Mouse (Mus musculus) spleen, postnatal 4 days (tissue): ENCODE measurements around the gene Nav2.

ENCODE experiments used
- DNase-seq, 2 experiments: peaks; one replicate each; pipeline ENCODE4 v3.0.0; 2022; ENCODE audit warnings: low spot score in 2 of 2

The Nav2 gene

DNA sequence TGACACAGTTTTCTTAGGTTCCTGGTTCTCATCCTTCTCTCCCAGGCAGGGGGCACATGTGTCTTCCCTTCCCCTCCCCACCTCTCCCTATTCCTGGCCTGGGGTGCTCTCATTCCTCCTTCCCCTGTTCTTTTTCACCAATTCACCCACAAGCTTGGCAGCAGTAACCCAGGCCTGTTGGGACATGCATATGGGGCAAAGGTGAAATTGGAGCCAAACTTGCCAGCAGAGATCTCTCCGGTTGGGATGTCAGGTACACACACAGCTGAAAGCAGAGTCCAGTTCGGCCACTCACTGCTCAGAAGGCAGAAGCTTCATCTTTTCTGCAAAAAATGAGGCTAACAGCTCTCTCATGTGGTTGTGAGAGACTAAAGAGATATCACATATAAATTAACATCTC is 26.3 kb downstream of the Nav2 start:
- no peak for DNase-seq

DNA sequence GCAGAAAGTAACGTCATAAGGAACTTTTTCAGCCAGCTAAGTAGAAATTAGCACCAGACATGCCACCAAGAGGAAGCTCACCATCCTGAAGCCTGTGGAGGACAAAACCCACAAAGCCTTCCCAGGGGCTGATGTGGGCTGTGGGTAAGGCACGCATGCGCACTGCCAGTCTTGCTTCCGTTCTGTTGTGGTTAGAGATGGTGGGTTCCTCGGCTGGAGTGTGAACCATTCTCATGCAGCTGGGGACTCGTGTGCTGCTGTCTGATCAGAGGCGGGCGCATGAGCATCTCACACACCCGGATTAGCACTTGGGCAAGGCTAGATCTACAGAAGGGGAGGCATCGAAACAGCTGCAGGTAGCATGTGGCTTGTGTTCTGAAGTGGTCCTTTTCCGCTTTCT is 29.0 kb downstream of the Nav2 start:
- DNase-seq, result peak in 1 of 2 experiments; percentile 32

DNA sequence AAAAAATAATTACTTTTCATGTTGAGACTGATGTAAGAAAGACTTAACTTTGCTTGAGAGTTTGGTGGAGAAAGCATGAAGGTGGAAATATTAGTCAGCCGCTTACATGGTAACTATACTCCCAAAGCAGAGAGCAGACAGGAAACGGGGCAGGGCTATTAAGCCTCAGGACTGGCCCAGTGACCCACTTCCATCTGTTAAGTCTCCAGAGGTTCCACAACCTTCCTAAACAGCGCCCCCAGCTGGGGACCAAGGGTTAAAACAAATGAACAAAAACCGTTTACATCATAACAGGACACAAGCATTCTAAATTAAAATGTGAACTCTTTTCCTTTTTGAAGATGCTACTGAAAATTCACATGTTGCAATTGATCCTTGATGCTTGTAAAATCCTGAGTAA is 29.7 kb downstream of the Nav2 start:
- peak; percentile 25 to 70 for DNase-seq

DNA sequence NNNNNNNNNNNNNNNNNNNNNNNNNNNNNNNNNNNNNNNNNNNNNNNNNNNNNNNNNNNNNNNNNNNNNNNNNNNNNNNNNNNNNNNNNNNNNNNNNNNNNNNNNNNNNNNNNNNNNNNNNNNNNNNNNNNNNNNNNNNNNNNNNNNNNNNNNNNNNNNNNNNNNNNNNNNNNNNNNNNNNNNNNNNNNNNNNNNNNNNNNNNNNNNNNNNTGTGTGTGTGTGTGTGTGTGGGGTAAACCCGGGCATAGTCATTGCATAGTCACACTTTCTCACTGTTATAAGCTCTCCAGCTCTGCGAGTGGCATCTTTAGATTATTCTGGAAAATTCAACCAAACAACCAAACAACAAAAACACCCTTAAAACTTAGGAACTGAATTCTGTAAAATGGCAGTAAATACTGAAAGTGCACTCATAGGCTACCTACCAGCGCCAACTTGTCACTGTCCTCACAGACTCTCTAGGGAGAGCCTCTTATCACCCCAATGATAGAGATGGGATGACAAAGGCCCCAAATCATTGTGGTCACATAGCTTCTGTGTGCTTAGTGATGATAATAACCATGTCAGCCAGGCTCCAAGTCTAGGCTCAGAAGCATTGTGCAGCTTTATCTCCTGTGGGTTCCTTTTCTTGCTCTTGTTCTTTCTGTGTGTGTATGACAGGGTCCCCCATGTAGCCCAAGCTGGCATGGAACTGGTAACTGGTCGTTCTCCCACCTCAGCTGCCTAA is 40.0 kb downstream of the Nav2 start:
- no peak for DNase-seq

DNA sequence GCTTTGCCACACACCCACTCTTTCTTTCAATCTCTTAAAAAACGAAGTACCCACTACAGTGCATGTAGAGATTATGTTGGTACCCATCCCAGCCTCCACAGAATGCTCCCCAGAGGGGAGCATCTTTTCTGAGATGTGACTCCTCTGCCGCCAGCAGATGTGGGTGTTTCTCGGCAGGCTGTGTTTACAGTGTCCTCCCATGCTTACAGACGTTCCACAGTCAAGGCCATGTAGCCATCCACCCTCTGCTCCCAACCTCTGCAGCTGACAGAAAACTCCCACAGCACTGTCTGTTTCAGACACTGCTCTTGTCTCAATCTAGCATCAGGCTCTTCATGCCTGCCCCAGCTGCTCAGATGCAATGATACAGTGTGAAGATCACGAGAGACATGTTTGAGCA is 46.0 kb downstream of the Nav2 start:
- DNase-seq, result no peak

DNA sequence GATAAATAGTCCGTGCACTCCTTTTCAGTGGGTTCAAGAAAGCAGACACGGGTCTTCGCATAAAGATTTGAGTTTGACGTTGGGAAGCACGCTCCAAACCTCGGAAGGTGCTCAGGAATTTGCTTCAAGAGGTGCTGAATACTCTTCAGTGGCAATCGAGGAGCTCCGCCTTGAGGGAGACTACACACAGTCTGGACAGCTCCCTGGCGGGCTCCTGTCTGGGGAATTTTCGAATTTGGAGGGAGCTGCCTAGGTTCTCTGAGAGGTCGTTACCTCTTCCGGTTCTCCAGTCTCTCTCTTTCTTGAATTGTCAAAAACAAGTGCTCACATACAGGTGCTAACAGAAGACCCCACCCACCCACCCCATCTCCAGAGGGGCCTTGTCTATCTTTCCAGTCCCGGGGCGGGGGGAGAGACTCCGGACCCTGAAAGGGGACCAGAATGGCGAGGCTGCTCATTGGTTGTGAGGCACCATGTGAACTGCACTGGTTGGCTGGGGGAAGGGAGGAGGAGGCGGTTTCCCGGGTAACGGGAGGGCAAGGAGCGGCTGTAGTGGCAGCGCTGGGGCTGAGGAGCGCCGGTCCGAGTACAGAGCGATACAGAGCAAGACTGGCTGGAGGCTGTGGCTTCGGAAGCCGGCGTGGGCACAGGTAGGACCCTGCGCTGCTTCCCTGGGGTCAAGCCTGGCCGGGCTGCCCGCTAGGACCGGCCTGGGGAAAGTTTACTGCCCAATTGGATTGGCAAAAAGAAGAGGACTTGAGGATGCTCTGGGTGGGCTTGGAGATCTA is 50.2 kb downstream of the Nav2 start:
- no peak for DNase-seq

DNA sequence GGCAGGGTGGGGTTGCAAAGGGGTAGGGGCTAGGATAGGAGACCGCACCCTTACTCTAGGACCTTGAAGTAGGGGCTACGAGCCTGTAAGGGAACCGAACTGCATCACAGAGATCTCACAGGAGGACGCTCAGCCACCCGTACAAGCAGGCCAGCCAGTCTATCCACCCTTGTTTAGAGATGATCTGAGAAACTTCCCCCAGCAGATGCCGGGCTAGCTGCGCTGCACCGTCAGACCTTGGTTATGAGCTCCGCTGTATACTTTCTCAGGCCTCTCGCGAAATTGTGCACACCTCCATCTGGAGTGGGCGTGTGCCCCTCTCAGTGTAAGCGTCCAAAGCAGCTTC is 50.8 kb downstream of the Nav2 start:
- DNase-seq, result no peak

DNA sequence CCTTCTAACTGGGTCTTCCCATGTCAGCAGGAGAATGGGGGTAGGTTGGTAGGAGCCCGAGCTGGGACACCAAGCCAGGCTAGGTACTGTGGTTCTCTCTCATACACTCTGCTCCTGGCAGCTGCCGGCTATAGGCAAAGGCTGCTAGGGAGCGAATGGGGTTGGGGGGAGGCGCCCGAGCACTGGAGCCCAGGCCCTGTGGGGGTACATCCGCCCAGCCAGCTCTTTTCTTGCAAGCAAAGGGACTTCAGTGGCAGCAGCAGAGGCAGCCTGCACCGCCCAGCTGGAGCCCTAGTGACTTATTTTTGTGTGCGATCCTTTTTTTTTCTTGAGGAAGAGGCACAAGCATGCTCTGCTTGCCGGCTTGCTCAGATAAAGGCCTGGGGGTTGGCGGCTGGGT is 51.6 kb downstream of the Nav2 start:
- no peak for DNase-seq

DNA sequence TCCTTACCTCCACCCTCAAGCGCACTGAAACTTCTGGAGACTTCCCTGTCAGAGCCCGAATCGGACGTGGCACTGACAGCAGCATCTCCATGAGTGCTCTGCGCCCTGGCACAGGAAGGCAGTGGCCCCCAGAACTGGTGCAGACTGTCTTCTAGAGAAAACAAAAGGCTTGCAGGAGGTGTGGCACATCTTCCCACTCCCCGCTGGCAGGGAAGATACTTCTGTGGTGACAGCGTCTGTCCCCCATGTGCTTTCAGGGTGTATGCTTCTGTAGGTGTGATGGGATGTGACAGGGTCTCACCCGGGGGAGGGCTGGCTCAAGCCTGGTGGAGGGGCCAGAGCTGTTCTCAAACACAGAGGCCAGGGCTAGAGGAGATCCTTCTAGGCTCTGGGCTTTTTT is 53.0 kb downstream of the Nav2 start:
- DNase-seq, result no peak

DNA sequence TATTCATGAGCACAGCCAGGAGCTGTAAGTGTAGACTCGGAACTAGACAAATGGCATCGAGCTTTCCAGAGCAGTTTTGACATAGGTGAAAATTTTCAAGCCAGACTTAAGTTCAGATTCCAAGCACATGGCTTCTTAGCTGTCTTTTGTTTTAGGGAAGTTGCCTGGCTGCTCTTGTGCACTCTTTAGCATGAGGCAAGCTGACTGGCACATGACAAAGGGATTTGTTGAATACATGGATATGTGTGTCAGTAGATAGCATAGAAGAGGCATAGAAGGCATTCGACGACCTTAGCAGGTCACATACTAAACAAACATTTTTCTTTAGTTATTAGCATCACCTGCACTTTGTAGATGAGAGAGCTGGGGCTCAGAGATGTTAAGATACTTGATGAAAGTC is 53.4 kb downstream of the Nav2 start:
- no peak for DNase-seq

DNA sequence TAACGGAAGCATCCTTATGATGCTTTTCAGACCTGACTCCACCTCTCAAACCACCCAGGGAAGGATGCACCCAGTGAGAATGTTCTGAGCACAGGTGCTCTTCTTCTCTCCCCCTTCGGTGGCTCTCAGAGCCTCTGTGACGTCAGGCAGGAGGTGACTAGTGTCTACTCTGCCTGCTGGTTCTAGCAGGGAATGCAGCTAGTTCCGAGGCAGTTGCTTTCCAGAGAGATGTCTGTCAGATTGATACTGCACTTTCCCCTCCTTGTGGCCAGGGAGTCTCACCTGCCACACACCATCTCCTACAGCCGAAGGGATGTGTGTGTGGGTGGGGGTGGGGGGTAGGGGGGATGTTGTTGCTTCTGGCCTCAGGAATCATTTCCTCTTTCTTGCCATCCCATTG is 54.6 kb downstream of the Nav2 start:
- DNase-seq, result no peak

DNA sequence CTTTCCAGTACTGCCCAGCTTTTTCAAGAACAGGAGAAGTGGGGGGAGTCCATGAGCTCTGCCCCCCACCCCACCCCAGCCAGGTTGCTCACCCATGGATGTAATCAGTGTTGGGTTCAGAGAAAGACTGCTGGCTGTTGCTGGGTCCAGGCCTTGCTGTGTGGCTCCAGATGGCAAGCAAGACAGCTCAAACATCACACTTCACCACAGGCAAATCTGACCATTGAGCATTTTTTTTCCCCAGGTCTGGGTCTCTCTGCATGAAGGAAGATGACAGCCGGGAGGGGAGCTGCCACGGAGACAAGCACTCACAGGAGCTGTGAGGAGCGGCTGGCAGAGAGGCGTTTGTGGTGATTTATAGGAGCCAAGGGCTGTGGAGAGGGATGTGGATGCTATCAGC is 55.0 kb downstream of the Nav2 start:
- no peak for DNase-seq

DNA sequence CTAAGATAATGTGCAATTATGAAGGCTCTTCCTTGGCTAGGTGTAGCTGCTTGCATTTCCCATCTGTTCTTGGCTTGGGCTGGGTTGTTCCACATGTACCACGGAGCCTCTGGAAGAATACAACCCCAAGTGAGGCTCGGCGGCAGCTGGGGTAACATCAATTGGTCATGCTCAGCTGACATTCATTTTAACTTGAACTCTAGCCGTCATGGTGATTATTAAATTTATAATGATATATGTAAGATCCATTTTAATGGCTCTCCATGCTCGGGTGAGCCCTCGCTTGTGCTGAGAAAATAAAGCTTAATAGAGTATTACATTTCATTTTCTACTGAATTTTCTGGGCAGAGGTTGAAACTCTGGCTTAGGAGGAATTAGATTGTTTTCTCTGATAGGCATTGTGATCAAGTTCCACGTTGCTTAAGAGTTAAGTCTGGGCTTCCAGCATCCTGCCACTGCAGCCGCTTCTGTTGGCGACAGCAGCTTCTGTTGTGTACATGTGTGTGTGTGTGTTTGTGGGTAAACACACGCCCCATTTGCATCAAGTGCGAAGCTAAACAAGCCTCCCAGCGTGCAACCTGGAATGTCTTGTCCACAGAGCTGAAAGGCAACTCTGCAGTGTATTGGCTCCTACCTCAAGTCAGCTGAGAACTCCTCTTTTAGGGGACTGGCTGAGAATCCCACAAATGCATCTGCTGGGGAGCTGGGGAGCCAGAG is 57.4 kb downstream of the Nav2 start:
- DNase-seq, result no peak

DNA sequence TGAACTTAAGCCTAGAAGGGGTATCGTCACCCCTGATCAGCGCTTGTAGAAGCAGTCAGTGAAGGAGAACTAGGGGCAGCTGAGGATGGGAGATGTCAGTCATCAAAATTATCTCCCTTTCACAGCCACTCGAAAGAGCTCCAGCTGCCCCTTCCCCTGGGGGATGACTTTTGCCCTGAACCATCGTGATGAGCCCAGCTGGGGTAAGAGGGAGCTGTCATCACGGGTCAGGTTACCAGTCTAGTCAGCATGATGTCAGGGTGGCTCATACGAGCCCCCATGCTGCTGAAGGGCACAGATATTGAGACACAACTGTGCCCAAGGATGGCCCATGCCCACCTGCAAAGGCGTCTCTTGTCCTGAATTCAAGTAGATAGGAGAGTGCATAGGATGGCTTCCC is 72.5 kb downstream of the Nav2 start:
- no peak for DNase-seq

DNA sequence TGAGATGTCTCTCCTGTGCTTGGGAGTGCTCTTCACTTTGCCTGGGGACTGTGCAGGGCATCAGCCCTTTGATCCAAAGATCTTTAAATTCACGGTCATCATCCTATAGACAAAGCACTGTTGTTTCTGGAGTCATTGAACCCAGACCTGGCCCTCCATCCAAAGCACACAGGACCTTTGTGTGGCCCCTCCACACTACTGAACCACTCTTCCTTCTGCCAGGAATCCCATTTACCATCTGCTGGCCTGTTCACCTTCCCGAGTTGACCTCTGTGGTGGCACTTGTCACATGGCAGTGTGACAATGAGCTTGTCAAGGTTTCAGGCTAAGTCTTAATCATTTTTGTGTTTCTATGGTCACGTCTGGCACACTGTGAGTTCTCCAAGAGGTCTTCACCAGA is 73.3 kb downstream of the Nav2 start:
- no peak for DNase-seq

DNA sequence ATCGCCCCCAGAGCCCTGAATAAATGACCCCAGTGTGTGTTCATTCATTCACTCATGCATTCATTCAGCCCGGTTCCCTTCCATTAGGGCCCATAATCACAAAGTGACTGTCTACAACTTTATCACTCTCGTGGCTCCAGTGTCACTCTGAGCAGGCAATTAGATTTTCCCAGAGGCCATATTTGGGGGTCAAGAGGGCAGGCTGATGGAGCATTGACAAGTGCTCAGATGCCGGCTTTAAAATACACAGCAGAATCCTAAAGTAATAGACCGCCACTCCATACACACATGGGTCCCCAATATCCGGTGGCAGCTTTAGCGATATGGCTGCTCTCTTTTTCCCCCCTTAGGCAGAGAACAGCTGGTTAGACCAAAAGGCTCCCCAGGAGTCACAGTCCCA is 74.1 kb downstream of the Nav2 start:
- DNase-seq, result no peak

DNA sequence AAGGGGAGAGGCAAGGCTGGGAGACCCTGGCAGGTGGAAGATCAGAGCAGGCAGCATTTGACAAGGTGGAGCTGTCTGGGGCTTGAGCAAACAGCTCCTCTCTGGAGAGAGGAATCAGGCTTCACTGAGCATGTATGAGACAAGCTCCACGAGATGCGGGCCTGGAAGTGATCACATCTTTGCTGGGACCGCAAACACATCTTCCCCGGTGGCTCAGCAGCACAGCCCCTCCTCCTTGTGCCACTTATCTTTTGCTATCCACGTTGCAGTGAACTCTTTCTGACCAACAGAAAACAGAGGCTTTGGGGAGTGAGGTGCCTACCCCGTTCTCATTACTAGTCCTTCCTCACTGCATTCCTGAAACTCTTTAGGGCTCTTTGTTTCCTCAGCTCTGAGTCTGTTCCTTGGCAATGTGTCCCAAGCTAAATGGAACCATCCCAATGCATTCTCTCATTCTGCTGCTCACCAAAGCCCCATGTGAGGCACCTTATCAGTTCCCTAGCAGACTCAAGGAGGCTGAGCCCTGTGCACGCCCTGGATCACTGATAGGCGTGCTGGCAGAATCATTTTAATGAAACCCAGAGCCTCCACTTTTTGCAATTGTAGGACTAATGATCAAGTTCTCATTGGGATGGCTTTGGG is 83.5 kb downstream of the Nav2 start:
- peak; percentile 70 to 72 for DNase-seq

DNA sequence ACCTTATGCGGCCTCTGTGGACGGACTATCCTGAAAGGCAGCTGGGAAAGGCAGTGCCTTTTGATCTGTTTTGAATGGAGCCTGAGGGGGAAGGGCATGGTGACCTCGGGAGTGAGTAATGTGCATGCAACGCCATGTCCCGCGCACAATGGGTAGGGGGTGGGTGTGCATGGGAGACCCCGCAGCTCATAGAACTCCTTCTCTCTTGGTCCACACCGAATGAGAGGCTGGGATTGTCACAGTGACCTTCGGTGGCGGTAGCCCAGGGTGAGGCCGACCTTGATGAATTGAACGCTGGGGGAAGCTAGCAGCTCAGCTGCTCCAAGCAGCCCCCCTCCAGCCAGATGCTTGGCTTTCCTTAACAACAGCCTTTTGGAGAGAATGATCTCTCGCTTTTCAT is 86.7 kb downstream of the Nav2 start:
- no peak for DNase-seq

DNA sequence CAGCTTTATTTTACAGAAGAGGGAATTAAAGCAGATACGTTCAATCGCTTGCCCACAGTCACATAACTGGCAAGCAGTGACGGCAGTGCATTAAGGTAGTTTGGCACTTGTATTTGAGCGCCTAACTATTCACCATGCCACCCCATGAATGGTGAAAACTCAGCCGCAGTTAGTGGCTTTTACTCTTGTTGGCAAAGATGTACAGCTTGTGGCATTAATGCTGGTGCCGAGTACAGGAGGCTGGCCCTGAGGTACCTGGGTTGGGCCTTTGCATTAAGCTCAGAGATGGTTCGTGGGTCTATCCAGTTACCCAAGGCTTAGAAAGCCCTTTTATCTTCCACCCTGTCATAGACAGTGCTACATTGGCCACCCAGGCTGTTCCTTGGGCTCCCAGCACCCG is 87.2 kb downstream of the Nav2 start:
- no peak for DNase-seq

DNA sequence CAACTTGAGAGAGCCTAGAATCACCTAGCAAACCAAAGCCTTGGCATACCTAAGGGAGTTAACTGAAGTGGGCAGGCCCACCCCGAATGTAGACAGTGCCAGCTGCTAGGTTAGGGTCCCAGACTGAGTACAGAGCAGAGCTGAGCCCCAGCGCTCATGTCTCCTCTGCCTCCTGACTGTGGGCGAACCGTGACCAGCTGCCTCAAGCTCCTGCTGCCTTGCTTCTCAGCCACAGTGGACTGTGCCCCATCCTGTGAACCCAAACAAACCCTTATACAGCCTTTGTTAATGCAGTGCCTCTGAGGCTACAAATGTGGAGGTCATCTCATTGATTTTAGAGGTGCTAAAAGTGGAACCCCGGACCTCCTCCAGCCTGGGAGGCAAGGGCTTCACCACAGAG is 88.3 kb downstream of the Nav2 start:
- no peak for DNase-seq

DNA sequence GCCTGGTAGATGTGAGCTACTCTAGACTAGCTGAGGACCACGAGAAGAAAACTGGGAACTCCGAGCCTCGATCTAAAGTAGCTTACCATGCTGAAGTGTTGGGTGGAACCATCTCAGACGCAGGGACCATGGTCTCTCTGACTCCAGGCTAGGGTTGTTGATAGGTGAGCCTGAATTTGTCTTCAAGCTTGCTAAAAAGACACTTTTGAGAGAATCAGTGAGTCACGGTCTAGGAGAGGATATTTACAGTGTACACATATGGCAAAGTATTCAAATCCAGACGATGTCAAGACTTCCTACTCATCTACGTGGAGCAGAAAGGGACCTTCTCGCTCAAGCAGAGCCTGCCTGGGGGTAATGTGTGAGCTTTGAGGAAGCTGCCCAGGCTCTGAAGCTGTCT is 89.6 kb downstream of the Nav2 start:
- DNase-seq, result no peak

DNA sequence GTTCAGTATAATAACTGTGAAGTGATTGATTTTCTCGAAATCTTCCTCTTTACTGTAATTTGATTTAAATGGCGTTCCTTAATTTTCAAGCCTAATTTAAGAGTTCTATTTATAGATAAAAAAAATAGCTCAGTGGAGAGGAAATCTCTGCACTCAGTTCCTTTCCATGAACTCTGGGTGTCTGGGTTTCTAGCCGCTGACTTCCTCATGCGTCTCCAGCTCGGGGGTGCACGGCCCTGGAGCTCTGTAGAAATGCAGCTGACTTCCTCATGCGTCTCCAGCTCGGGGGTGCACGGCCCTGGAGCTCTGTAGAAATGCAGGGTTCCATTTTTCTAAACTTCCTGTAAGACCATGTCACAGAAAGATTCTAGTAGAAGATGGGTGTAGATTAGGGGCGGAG is 90.1 kb downstream of the Nav2 start:
- DNase-seq, result no peak

DNA sequence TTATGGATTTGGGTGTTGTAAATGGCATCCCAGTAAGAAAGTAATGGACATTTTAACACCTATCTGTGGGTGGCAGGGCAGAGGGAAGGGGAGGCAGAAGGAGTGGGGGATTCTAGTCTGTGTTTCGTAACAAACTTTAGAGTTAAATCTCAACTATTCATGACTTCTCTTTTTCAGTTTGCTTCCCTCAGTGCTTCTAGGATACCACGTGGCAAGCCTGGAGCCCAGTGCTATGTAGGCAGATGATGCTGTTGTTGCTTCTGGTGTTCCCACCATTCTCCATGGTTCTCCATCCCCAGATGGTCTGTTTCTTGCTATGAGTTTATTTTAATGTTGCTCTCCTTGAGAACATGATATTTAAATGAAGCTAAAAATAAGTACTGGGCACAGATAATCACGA is 92.3 kb downstream of the Nav2 start:
- DNase-seq, result no peak
